Mouse (Mus musculus) liver, postnatal 0 days (tissue): ENCODE results near the gene Relt.

Experiments used
- CTCF ChIP-seq: sonication (generic); IDR thresholded peaks from 2 replicates; pipeline ENCODE4 v1.5.1; 2016; ENCODE audit warnings: antibody characterized with exemption, low read depth
- EP300 ChIP-seq: IDR thresholded peaks from 2 replicates; pipeline ENCODE4 v1.6.1; 2016; ENCODE audit warnings: antibody characterized with exemption, low read depth, mild to moderate bottlenecking

GRCm38 (mm10) chr7:100847131-100847530 lies 16.1 kb downstream of the Relt start:
- no peak for TF ChIP-seq CTCF
- TF ChIP-seq EP300, result no peak
